Mouse (Mus musculus) heart, adult 2 months (tissue): ENCODE measurements around the gene Gm20517.

Experiments
- CTCF ChIP-seq: fragments of 200-600 bp; IDR thresholded peaks from 2 replicates; pipeline ENCODE4 v1.8.1; 2022; ENCODE audit warnings: antibody characterized with exemption, mild to moderate bottlenecking, moderate library complexity
- EP300 ChIP-seq: fragments of 200-500 bp; IDR thresholded peaks from 2 replicates; pipeline ENCODE4 v1.6.1; 2011; ENCODE audit warnings: low read depth, low read length, control low read depth; ENCODE audit not compliant: insufficient read depth

- TF ChIP-seq CTCF (no peak), EP300 (0 out of 2 replicates have a peak, but pooled peaks have one; percentile 40)
Measured at GRCm38 (mm10) chr17:47599511-47600297, 11.7 kb upstream of the Gm20517 start.
